Mouse (Mus musculus): Measurements from ENCODE around the gene Ttn. TPM values are rescaled to one million over a fixed set of nuclear protein-coding genes. Genes with fewer than 3 reads are reported as not detected.

Ttn gene
- polyA plus RNA-seq, 1 experiment from 2014 or later, result 9.5 TPM

- ATAC-seq (replicated peaks; ENCODE audit: low FRiP score), result no peak
- H3K4me1 ChIP-seq, result peaks cover 29% of the 10 kb centered on the region
- peaks cover 10% of the 10 kb centered on the region; the same call in 1 of the 2 replicates for H3K36me3 ChIP-seq
- 16% methylated on average over 9 of the region's 9 CpGs for WGBS
- peak overlapping the region; percentile 91 for H3K27ac ChIP-seq
- H3K4me2 ChIP-seq, result peak overlapping the region; percentile 77
- peak overlapping the region; percentile 54 for H3K4me3 ChIP-seq (replicated peaks)
- H3K9me3 ChIP-seq (replicated peaks), result no peaks in the 10 kb centered on the region
- no peaks in the 10 kb centered on the region for H3K27me3 ChIP-seq
- peak overlapping the region; percentile 60 for H3K9ac ChIP-seq
Observed at GRCm38 (mm10) chr2:76672134-76672745, 310.1 kb downstream of the Ttn start.

DNA sequence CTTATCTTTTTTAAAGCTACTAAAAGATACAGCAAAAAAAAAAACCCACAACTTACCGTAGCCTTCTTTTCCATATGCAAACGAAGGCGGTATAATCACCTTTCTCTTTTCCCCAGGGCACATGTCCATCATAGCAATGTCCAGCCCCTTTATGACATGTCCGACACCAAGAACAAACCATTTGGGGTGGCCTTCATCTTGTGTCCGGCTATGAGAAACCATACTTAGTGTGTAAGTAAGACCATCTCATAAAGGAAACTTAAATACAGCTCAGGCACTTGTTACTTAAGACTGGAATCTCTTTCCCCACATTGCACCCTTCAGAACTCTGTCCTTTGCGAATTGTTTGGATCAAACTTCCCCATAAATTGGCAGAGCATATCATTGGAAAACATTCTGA is 310.7 kb downstream of the Ttn start:
- 79% methylated on average over 6 of the region's 6 CpGs for WGBS
- Histone ChIP-seq H3K36me3 (peaks cover 16% of the 10 kb centered on the region; the same call in 1 of the 2 replicates), H3K9ac (no peak overlapping the region), H3K27me3 (no peaks in the 10 kb centered on the region), H3K4me2 (peak overlapping the region; percentile 77), H3K9me3 (replicated peaks) (no peaks in the 10 kb centered on the region), H3K4me3 (replicated peaks) (peak overlapping the region; percentile 54), H3K27ac (peak overlapping the region; percentile 91; the same call in 1 of the 2 replicates), H3K4me1 (peaks cover 25% of the 10 kb centered on the region)
- no peak for ATAC-seq (replicated peaks; ENCODE audit: low FRiP score)

DNA sequence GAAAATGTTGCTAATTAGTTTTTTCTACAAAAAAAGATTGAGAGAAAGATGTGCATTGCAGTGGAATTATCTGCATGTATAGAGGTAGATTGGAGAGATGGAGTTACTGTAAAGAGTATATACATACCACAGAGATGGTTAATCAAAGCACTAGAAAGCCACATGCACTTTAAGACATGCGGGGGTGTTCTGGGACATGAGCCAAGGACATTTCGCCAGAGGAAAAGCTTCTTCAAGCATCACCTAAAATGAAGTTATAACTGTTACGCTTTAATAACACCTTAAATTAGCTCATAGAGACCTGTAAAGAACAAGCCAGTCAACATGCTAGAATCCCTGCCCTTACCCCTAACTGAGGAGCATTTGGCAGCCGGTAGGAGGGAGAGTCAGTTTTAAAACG is 315.1 kb downstream of the Ttn start:
- Histone ChIP-seq H3K27ac (no peak overlapping the region), H3K4me1 (peaks cover 8% of the 10 kb centered on the region), H3K9ac (no peak overlapping the region), H3K4me2 (no peak overlapping the region), H3K4me3 (replicated peaks) (no peak overlapping the region), H3K36me3 (peaks cover 48% of the 10 kb centered on the region), H3K9me3 (replicated peaks) (no peaks in the 10 kb centered on the region), H3K27me3 (no peaks in the 10 kb centered on the region)
- 76% methylated on average over 5 of the region's 5 CpGs for WGBS
- no peak for ATAC-seq (replicated peaks; ENCODE audit: low FRiP score)

GRCm38 (mm10) chr2:76665531-76665930 is 316.8 kb downstream of the Ttn start:
- Histone ChIP-seq H3K36me3 (peaks cover 58% of the 10 kb centered on the region), H3K4me1 (no peaks in the 10 kb centered on the region), H3K4me3 (replicated peaks) (no peak overlapping the region), H3K9ac (no peak overlapping the region), H3K27me3 (no peaks in the 10 kb centered on the region), H3K9me3 (replicated peaks) (no peaks in the 10 kb centered on the region), H3K27ac (no peak overlapping the region), H3K4me2 (no peak overlapping the region)
- 93% methylated on average over 7 of the region's 7 CpGs for WGBS
- ATAC-seq (replicated peaks; ENCODE audit: low FRiP score), result no peak

DNA sequence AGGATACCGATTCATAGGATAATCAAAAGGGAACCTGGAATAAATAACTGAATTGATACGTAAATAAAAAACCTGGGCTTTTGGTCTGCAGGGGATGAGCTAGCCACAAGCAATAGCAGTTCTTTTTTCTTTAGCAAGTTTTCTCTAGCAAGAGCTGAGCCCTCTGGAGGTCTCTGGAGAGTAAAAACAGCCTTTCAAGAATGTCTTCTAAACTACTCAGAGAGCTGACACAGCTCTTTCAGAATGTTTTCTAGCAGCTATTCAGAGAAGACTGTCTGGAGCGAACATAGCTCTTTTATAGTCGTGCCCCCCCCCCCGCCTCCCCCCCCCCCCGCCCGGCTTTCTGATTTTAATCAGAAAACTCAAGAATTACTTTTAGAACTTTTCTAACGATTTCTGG is 322.9 kb downstream of the Ttn start:
- H3K27me3 ChIP-seq, result no peaks in the 10 kb centered on the region
- no peaks in the 10 kb centered on the region for H3K4me1 ChIP-seq
- WGBS, result 49% methylated on average over 8 of the region's 8 CpGs

DNA sequence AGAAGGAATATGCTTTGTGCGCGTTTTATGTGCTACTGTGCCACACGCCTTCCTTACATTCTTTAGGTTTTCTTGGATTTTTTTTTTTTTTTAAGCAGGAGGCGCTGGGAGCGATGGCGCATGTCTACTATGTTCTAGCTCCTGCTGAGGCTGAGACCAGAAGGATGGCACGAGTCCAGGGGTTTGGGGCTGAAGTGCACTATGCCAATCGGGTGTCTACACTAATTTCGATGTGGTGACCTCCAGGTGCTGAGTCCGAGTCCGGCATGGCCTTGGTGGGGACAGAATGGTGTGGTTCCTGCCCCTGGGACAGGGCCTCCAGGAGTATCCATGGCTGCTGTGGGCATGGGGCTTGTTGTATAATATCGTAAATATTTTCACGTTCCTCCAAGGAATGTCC is 323.8 kb downstream of the Ttn start:
- ATAC-seq (replicated peaks; ENCODE audit: low FRiP score), result no peak

More for the DNA sequence above, 322.9 kb downstream of the Ttn start:
- H3K9ac ChIP-seq, result no peak overlapping the region
- H3K4me3 ChIP-seq (replicated peaks), result no peak overlapping the region
- ATAC-seq (replicated peaks; ENCODE audit: low FRiP score), result no peak
- H3K9me3 ChIP-seq (replicated peaks), result no peaks in the 10 kb centered on the region
- H3K36me3 ChIP-seq, result peaks cover 30% of the 10 kb centered on the region
- H3K4me2 ChIP-seq, result no peak overlapping the region
- H3K27ac ChIP-seq, result no peak overlapping the region

DNA sequence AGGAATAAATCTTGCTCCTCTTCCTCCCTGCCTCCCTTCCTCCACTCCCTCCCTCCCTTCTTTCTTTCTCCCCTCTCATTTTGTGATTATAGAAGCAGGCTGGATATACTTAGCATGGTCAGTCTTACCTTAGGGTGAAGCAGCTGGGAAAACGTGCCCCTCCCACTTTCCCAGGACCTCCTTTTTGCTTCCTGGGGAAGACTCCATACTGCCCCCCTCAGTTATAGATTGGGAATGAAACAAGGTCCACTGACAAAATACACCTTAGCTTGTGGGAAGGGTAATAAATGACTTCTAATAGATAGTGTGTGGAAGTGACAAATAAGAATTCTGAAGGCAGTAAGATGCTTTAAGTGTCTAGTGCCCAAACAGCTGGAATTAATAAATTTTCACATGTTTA is 326.4 kb downstream of the Ttn start:
- Histone ChIP-seq H3K27ac (no peak overlapping the region), H3K4me2 (no peak overlapping the region), H3K9ac (no peak overlapping the region), H3K4me1 (no peaks in the 10 kb centered on the region), H3K36me3 (no peaks in the 10 kb centered on the region), H3K27me3 (no peaks in the 10 kb centered on the region), H3K4me3 (replicated peaks) (no peak overlapping the region), H3K9me3 (replicated peaks) (no peaks in the 10 kb centered on the region)
- WGBS, result 3% methylated on average over 1 of the region's 1 CpGs
- ATAC-seq (replicated peaks; ENCODE audit: low FRiP score), result no peak

More for the DNA sequence above, 323.8 kb downstream of the Ttn start:
- H3K4me2 ChIP-seq, result no peak overlapping the region
- WGBS, result 76% methylated on average over 13 of the region's 13 CpGs
- no peak overlapping the region for H3K27ac ChIP-seq
- H3K9me3 ChIP-seq (replicated peaks), result no peaks in the 10 kb centered on the region
- no peak overlapping the region for H3K9ac ChIP-seq
- no peaks in the 10 kb centered on the region for H3K4me1 ChIP-seq
- H3K4me3 ChIP-seq (replicated peaks), result no peak overlapping the region
- H3K27me3 ChIP-seq, result no peaks in the 10 kb centered on the region
- H3K36me3 ChIP-seq, result peaks cover 22% of the 10 kb centered on the region; the same call in 1 of the 2 replicates

- H3K4me3 ChIP-seq (replicated peaks), result no peak overlapping the region
- 84% methylated on average over 3 of the region's 3 CpGs for WGBS
- H3K9me3 ChIP-seq (replicated peaks), result no peaks in the 10 kb centered on the region
- H3K9ac ChIP-seq, result no peak overlapping the region
- H3K4me1 ChIP-seq, result no peaks in the 10 kb centered on the region
- no peak overlapping the region for H3K4me2 ChIP-seq
- no peaks in the 10 kb centered on the region for H3K27me3 ChIP-seq
- no peaks in the 10 kb centered on the region for H3K36me3 ChIP-seq
- H3K27ac ChIP-seq, result no peak overlapping the region
- ATAC-seq (replicated peaks; ENCODE audit: low FRiP score), result no peak
Observed at GRCm38 (mm10) chr2:76655444-76655843, 326.9 kb downstream of the Ttn start.

- no peak overlapping the region for H3K4me3 ChIP-seq (replicated peaks)
- H3K4me1 ChIP-seq, result no peaks in the 10 kb centered on the region
- H3K27me3 ChIP-seq, result no peaks in the 10 kb centered on the region
- H3K9me3 ChIP-seq (replicated peaks), result no peaks in the 10 kb centered on the region
- 77% methylated on average over 5 of the region's 5 CpGs for WGBS
- H3K4me2 ChIP-seq, result no peak overlapping the region
- H3K9ac ChIP-seq, result no peak overlapping the region
- no peak overlapping the region for H3K27ac ChIP-seq
- H3K36me3 ChIP-seq, result no peaks in the 10 kb centered on the region
- no peak for ATAC-seq (replicated peaks; ENCODE audit: low FRiP score)
Observed at GRCm38 (mm10) chr2:76654646-76655045, 327.7 kb downstream of the Ttn start.

Other genes with a start within 250 kb of the Ttn start
- gene Ccdc141, start 188.1 kb upstream of the Ttn start, polyA plus RNA-seq (2015; fragmentation: Nextera tagmentation; extraction: Ambion mirVana), result 14.2 and 14.7 TPM in 2 replicates

Measured in kidney, embryonic 15.5 days (tissue).